Mouse (Mus musculus): Measurements from ENCODE around the gene Klhl32.

DNA sequence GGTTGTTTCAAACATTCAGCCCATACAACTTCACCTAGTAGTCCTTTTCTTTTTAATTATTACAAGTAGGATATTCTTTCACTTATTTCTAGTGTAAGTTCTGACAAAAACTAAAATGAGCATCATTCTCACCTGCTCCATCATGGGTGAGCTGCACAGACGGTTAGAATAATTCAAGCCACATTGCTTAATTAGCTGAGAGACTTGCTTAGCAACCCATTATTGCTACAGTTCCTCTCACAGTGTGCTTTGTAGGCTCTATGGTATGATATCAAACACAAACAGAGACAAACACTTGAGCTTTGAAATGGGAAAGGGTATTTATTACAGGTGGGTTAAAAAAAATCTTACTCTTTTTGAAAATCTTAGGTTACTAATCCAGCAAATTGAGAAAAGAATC lies 49.0 kb downstream of the Klhl32 start:
- TF ChIP-seq POLR2A (IDR thresholded peaks at IDR 0.05; ENCODE audit: insufficient read length, low read depth) (no peak), POLR2AphosphoS2 (IDR thresholded peaks at IDR 0.05; ENCODE audit: insufficient read length, low read depth) (no peak), E2F4 (IDR thresholded peaks at IDR 0.05; ENCODE audit: insufficient read depth) (no peak), CEBPB (IDR thresholded peaks at IDR 0.05; ENCODE audit: insufficient read depth, poor library complexity, severe bottlenecking) (no peak), TCF12 (IDR thresholded peaks at IDR 0.05; ENCODE audit: insufficient read depth, poor library complexity, severe bottlenecking) (no peak), MAX (IDR thresholded peaks at IDR 0.05; ENCODE audit: low read depth) (no peak), MYOD1 (IDR thresholded peaks at IDR 0.05; ENCODE audit: control insufficient read depth in 1 of 3, insufficient read length in 2 of 3, low read depth in 2 of 3) (no peak), MYOG (IDR thresholded peaks at IDR 0.05; ENCODE audit: control insufficient read depth in 1 of 3, insufficient read depth in 1 of 3, insufficient read length in 2 of 3, low read depth in 2 of 3) (no peak), REST (IDR thresholded peaks at IDR 0.05; ENCODE audit: insufficient read depth, insufficient read length) (no peak), SRF (IDR thresholded peaks at IDR 0.05; ENCODE audit: control insufficient read depth, insufficient read length, low read depth) (no peak), USF1 (IDR thresholded peaks at IDR 0.05; ENCODE audit: low read depth) (no peak)

Data from myocyte (in vitro differentiated cells).